Mouse (Mus musculus): ENCODE measurements at regions not wholly inside any gene's neighbourhood (a gene's known extent, or its start where the extent isn't known, plus 50 kb on each side); places are given as distances from the start of the nearest gene placed in this dataset.

DNA sequence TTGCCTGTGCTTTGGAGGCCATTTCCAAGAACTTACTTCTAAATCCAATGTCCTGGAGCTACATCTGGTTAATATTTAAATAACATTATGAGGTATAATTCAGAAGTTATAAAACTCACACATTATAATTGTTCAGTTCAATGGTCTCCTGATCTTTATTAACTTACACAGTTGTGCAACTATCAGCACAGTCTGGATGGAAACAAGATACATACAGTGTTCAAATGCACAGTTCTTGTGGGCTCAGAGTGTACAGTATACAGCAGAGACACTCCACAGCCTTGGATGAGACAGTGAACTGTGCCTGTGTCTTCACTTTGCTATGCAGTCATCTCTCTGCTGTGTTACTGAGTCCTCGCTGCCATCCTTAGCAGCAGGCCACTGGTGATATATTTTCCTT is 121.8 kb upstream of the Zfand5 start:
- no peak for DNase-seq (ENCODE audit: extremely low spot score in 1 of 2, low spot score in 1 of 2)

DNA sequence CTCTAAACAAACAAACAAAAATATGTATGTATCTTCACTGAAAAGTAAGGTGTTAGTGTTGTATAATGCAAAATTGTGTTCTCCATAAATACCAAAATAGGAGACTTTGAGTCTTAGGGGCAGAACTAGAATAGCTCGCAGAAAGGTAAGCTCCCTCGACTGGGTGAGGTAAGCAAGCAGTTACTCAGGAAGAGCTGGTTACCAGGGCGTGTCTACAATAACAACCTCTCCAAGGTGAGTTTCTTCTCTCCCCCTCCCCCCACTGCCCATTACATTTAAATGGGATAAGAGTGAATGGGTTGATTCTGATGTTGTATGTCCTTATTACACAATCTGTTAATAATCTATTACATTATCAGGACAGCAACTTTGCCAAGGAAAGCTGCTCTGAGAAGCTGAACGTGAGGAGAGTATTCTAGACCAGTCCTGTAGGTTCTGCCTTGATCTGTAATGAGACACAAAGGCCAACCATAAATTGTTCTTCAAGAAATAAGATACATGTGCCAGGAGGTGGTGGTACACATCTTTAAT is 125.2 kb upstream of the Zfand5 start:
- DNase-seq (ENCODE audit: extremely low spot score in 1 of 2, low spot score in 1 of 2), result no peak

DNA sequence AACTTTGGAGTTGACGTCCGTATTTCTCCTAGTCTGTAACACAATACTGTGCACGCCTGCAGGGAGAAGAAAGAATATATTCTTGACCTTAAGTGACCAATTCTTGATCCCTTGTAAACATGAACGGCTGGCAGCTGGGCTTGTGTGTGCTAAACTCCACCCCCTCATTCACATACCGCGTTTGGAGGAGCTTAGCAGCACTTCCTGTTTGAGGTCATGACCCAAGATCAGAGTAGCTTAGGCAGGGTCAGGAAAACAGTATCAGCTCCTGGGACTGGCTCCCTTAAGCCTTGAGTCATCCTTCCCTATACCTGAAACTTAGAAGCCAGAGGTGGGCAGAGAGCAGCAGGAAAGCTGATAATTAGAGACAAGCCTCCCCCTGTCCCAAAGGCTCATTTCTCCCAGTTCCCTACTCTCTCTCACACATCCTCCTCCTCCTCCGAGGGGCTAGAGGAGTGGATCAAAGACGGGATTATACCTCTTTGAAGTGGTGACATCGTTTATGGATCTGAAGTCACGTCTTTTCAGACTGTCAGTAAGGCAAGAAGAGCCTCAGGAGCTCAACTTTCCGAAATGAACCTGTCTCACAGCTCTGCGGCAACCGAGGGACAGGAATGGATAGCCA is 127.3 kb upstream of the Zfand5 start:
- DNase-seq (ENCODE audit: extremely low spot score in 1 of 2, low spot score in 1 of 2), result no peak

DNA sequence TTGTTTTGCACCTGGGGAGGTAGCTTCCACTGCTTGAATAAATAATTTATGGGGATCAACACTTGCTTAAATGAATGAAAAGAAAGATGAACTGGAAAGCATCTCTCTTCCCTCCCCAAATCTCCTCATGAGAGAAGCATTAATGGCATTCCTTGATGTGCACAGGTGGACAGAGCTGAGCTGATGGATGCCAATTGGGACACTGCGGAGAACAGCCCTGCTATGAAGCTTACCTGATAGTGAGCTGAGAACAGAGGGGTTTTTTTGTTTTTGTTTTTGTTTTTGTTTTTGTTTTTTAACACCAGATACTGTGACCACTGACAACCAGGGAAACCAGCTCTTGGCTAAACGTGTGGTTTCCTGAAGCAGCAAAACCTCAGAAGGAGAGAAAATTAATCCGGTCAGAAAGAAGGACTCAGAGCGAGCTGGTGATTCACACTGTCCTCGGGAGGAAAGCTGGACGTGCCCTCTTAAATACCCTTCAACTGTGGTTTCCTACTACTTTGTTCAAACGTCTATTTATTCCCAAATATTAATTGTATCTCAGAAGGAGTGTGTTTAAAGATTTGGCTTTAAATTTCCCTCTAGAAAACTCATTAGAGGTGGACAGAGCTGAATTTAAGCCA is 128.0 kb upstream of the Zfand5 start:
- no peak for DNase-seq (ENCODE audit: extremely low spot score in 1 of 2, low spot score in 1 of 2)

DNA sequence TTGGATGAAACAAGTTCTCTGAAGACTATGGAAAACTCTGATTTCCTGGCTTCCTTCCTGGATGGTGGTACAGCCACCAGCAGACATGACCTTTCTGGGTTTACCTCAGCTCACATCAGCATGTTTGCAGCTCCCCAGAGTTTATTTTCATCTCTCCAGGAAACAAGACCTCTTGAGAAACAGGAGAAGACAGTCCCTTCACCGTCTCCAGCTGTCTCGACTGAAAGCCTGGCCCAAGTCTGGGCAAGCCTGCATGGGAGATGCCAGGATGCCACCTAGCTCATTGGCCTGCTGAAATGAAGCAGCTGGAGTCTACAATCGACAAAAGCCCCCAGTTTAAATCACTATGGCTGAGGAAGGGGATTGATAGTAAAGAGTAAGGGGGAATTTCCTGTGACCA is 131.6 kb upstream of the Zfand5 start:
- DNase-seq (ENCODE audit: extremely low spot score in 1 of 2, low spot score in 1 of 2), result no peak

DNA sequence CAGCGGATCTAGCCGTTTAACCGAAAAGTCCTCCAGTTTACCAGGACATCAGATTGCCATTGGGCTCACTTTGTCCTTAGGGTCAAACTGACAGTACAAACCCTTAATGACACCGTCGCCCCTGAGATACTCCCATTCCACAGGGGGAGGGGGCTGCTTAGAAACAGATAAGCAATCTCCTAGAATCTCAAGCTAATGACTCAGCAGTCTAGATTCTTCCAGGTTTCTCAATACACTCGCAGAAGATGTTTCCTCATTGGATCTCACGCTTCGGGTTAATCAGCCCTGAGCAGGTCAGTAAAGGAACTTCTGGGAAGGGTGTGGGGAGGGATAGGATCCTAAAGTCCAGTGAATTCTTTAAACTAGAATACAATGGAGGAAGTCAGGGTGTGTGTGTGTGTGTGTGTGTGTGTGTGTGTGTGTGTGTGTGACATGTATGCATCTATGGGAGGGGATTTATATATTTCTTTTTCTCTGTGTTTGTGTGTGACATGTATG is 133.0 kb upstream of the Zfand5 start:
- no peak for DNase-seq (ENCODE audit: extremely low spot score in 1 of 2, low spot score in 1 of 2)

DNA sequence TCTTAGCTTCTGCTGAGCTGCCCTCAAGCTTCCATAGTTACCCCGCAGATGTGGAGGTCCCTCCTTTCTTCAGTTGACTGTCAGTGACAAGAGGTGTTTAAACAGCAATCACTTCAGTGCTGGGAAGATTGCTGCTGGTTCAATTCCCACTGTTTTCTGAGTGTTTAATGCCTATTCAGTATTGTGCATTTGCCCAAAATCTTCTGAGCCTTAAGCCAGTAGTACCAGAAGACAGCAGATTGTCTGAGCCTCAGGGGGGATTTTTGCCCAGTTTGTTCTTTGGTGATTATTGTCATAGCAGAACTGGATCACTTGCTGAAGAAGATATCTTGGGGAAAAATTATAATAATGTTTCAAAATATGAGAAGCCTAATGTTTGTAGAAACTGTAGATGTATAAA is 135.3 kb upstream of the Zfand5 start:
- no peak for DNase-seq (ENCODE audit: extremely low spot score in 1 of 2, low spot score in 1 of 2)

DNA sequence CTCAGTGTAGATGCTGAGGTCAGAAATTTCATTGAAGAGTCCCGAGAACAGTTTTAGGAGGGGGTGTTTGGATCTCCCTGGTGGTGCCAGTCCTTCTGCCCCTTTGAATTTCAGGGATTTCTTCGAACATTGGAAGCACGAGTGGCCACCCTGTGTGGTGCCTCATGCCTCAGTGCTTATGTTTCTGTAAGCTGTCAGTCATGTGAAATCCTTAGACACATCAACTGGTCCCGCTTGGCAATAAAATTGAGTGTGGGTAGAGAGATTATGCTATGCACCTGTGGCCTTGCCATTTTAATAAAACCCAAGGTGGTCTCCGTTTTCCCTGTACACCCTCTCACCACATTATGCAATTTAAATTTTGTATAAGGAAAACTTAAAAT is 136.1 kb upstream of the Zfand5 start:
- DNase-seq (ENCODE audit: extremely low spot score in 1 of 2, low spot score in 1 of 2), result no peak

DNA sequence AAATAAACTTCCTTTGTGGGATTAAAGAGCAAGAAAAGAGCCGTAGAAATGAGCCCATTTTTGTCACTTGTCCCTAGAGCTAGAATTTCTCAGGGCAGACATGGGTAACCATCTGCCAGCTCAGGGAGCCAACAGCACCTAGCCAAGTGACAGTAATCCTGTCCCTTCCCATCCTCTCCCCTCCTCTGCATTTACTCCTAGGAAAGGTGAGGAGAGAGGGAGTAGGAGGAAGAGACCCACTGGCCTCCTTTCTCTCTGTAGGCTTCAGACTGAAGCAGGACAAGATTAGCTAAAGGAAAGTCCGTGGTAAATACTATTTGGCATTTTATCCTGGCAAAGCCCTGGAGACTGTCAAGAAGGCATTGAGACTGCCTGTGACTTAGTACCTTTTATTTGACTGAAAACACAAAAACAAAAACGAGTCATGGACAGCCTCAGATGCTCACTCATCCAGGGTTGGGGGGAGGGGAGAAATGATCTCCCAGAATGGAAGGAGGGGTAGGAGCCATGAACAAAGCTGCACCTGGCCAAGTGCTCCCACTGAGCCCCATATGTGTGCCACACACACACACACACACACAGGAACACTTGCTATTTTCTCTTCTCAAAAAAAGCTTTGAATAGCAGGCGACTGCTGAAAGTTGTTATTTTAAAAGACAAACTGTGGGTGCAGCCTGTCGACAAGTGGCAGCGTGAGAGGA is 136.6 kb upstream of the Zfand5 start:
- peak; percentile 21 to 37 for DNase-seq (ENCODE audit: extremely low spot score in 1 of 2, low spot score in 1 of 2)

DNA sequence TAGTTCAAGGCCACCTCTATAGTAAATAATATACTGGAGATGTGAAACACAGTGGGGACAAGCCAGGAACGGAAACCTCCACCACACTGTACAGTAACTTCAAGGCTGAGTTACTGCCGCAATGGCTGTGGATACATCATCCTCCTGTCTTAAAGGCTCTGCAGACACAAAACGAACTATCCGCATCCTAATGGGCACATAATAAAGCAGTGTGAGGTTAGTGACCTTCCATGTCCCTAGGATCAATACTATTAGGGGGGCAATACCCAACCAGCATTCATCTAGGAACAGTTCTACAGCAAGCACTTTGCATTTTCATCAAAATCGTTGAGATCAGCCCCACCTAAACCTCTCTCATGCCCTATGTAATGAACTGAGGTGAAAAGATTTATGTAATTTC is 142.4 kb upstream of the Zfand5 start:
- DNase-seq (ENCODE audit: extremely low spot score in 1 of 2, low spot score in 1 of 2), result no peak

DNA sequence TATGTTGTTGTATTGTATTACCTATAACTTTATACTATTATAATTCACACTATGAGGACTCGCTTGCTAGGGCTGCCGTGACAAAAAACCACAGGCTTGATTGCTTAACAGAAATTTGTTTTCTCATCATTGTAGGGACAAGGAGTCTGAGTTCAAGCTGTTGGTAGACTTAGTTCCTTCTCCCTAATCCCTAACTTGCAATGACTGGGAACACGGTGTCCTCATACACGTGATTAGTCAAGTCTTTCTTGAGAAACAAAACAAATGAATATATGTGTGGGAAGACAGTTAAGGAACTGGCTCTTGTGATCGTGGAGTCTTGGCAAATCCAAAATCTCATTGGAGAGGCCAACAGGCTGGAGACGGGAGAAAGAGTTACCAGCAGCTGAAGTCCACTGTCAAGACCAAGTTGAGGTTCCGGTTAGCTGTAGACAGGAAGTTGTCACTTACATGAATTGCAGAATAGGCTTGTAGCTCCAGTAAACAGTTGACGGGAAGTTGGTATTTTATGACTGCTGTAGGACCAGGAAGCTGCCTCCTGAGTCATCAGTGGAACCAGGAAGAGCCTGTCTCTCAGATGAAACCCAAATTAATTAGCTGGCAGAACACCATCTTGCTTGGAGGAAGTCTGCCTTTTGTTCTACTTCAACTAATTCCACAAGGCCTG is 144.9 kb upstream of the Zfand5 start:
- no peak for DNase-seq (ENCODE audit: extremely low spot score in 1 of 2, low spot score in 1 of 2)

DNA sequence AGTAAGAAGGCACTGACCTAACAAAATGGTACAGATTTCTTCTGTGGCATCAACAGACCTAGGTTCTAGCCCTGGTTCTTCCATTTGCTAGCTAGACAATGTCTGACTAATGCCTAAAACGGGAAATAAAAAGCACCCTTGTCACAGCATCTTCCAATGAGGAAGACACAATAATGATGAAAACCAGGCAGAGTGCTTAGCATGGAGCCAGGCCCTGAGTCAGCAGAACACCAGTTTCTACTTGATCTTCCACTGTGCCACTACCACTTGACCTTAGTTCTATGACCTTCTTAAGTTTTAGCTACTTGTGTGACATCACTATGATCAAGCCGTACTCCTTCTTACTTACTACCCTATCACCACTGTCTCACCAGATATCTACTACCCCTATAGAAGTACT is 145.4 kb upstream of the Zfand5 start:
- no peak for DNase-seq (ENCODE audit: extremely low spot score in 1 of 2, low spot score in 1 of 2)

DNA sequence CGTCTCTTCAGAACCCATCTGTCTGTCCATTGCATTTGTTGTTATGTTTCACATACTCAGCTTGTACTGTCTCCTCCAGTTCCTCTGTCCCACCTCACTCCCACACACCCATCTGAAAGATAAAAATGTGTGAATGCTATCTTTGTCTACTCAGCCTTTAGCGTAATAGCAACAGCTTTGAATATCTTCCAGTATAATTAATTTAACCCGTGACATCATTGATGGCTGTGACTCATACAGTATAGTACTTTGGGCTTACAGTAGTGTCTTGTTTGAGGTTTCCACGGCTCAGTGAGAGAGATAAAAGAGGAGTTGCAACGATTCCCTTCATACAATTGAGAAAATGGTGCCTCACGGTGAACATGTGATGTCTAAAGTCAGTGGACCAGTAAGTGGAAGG is 152.6 kb upstream of the Zfand5 start:
- DNase-seq (ENCODE audit: extremely low spot score in 1 of 2, low spot score in 1 of 2), result peak; percentile 39 to 57

DNA sequence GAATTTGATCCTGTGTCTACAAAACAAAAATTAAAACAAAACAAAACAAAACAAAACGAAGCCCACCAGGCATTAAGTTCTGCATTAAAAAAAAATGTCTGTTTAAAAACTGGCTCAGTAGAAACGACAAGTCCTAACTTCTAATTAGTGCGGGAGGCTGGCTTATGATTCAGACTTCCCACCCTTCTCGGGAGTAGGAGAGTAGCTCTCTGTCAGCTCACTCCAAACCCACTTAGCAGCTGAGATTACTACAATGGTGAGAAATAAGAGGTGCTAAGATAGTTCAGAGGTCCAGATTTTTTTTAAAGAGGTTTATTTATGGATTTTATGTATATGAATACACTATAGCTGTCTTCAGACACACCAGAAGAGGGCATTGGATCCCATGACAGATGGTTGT is 153.3 kb upstream of the Zfand5 start:
- DNase-seq (ENCODE audit: extremely low spot score in 1 of 2, low spot score in 1 of 2), result peak in 1 of 2 experiments; percentile 16

DNA sequence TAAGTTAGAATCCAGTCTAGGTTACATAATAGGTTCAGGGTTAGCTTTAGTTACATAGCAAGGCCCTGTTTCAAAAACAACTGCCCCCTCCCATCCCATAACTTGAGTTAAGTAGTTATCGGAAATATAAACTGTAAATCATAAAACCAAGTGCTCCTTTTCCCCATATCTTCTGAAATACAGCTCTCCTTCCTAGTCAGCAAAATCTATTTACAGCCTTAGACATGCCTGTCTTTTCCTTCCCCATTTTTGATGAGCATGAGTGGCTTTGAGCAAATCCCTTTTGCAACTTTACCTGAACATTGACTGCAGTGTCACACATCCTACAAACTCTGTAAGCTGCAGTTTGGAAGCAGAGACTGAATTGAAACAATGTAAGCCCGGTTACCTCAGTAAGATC is 156.4 kb upstream of the Zfand5 start:
- no peak for DNase-seq (ENCODE audit: extremely low spot score in 1 of 2, low spot score in 1 of 2)

DNA sequence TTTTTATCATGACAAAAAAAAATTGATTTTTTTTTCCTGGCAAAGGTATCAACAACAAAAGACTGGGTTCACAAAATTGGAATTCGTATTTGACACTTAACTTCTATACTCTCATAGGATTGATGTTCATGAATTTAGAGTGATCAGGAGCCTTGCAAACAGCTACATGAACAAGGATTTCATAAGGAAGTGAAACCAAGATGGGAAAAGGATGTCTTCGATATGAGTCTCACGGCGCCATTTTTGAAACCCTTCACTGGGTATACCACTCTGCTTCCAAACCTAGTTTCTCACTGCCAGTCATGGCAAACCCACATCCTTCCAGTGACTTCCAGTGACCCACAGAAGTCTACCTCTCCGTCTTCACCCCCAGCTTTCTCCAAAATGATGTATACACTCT is 157.8 kb upstream of the Tmc1 start:
- DNase-seq (ENCODE audit: extremely low spot score in 1 of 2, low spot score in 1 of 2), result no peak

DNA sequence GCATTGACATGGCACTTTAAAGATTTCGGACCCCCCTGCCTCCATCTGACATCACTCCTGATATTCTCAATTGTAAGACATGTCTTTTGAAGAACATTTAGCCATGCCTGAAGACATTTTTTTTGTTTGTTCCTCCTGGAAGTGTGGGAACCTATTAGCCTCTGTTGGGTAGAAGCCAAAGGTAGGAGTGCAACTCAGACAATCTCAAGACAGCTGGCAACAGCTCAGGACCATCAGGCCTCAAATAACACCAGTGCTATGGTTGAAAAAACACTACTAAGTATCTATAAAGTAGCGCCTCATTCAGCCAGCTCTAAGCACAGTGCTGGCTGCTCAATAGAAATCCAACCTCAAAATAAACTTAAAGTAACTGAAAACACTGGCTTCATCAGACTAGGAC is 154.3 kb upstream of the Tmc1 start:
- no peak for DNase-seq (ENCODE audit: extremely low spot score in 1 of 2, low spot score in 1 of 2)

DNA sequence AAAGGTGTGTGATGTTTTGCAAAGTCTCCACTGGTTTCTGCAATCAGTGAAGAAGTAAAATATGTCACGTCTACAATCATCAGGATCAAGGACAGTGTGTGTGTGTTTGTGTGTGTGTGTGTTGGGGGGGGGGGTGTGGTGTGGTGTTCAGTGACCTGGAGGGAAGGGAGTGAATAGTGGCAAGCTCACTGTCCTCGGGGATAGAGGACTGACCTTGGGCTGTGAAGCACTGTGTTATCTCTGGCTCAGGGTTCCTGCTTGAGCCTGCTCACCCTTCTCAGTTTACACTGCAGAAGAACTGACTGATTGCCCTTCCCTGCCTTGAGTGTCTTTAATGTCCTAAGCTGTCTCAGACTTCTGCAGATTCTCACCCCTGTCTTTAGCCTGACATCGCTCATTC is 153.7 kb upstream of the Tmc1 start:
- DNase-seq (ENCODE audit: extremely low spot score in 1 of 2, low spot score in 1 of 2), result no peak

DNA sequence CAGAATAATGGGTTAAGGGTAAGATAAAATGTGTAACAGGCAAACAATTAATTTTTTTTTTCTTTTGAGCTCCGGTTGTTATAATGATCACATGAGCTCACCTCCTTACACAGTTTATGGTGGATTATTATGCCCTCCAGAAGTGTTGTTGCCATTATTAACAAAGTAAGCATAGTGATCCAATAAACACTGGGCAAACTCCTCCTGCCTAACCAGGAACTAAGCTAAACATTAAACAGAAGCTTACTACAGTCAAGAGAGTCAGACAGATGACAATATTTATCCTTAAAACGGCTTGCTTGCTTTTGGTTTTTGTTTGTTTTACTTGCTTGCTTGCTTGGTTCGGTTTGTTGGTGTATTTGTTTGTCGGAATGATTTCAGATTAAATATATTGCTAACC is 153.3 kb upstream of the Tmc1 start:
- no peak for DNase-seq (ENCODE audit: extremely low spot score in 1 of 2, low spot score in 1 of 2)

DNA sequence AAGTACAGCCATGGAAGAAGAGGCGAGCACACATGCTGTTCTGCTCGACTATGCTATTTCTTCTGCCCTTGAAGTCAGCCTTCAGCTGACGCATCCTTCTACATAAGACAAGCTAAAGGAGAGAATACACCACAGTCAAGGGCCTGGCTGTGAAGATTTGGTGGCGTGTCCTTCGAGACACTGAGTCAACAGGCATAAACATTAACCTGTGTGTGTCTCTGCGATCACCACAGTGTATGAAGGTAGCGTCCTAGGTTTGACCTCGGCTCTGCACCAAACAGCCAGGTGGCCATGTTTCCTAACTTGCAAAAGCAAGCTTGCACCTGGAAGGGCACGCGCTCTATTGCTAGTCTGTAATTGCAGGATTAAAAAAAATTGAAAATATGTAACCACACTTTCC is 152.8 kb upstream of the Tmc1 start:
- DNase-seq (ENCODE audit: extremely low spot score in 1 of 2, low spot score in 1 of 2), result no peak

DNA sequence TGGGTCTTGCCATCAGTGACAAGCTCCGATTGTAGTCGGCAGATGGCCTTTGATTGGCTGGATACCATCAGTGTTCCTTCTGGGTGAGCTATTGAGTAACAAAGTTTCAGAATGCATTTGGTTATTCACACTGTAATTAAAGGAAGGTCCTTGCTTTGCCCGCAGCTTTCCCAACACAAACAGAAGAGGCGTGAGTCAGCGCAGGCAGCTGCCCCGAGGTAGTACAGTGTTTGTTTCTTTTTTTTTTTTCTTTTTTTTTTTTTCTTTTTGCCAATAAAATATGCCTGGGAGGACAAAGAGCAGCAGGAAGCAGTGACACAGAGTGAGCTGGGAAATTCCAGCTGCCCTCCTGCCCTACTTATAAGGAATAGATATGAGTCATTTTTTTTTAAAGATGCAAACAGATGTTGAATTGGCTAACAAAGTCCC is 152.3 kb upstream of the Tmc1 start:
- DNase-seq (ENCODE audit: extremely low spot score in 1 of 2, low spot score in 1 of 2), result no peak

All from frontal cortex, adult 2 months (tissue).